Mouse (Mus musculus): ENCODE data around the gene Clic1. TPM values are rescaled to one million over a fixed set of nuclear protein-coding genes. Genes with fewer than 3 reads are reported as not detected.
"Not testable (repeated sequence)": the region's sequence is repeated elsewhere in the genome, so short reads cannot be mapped to it uniquely, and the experiment has no call there.

The Clic1 gene
- 351 and 389 TPM in 2 replicates for polyA plus RNA-seq (2015; fragmentation: Nextera tagmentation; extraction: Ambion mirVana)

DNA sequence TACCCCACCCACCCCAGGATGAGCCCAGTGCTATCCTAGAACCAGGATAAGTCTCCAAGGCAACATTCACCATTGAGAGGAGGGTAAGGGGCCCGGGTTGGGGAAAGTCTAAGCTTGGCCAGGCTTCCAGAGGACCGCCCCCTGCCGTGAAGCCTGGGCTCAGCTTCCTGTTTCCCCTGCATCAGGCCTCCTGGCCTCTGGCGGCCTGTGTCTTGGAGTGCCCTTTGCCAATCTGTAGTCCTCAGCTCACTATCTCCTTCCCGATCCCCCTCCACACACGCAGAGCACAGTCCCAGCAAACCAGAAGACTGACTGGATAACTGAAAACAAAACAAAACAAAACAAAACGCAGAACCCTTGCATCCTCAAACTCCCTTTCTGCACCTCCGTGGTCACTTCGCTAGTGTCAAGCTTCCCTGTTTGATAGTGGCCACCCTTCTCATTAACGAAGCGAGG, at the start of gene Clic1:
Gene Clic1 (plus strand): TSS at position 406 of the 456 bp plus-strand sequence.
- WGBS = under 1% methylated on average over 11 of the region's 11 CpGs
- Histone ChIP-seq H3K9ac (peak within 1 kb of the TSS; percentile 99), H3K4me2 (peak within 1 kb of the TSS; percentile 95), H3K9me3 (no peaks in the 10 kb centered on the region), H3K4me3 (peak within 1 kb of the TSS; percentile 75), H3K27ac (replicated peaks) (peak within 1 kb of the TSS; percentile 99), H3K36me3 (peaks cover 27% of the 10 kb centered on the region), H3K4me1 (peaks cover 68% of the 10 kb centered on the region), H3K27me3 (replicated peaks) (no peaks in the 10 kb centered on the region)
- peak; percentile 7; the same call in 1 of the 2 replicates for ATAC-seq (ENCODE audit: extremely low read depth, insufficient number of reproducible peaks, low FRiP score, low TSS enrichment)

GRCm38 (mm10) chr17:35000717-35001451, 48.9 kb upstream of the Clic1 start, which contains the start of gene Vars:
Gene Vars, plus strand, starts transcription at chr17:35000987.
- Histone ChIP-seq H3K27me3 (replicated peaks) (no peaks in the 10 kb centered on the region), H3K9ac (peak within 1 kb of the TSS; percentile 99), H3K4me2 (peak within 1 kb of the TSS; percentile 100), H3K27ac (replicated peaks) (peak within 1 kb of the TSS; percentile 96), H3K4me1 (peaks cover 64% of the 10 kb centered on the region), H3K4me3 (peak within 1 kb of the TSS; percentile 93), H3K36me3 (peaks cover 49% of the 10 kb centered on the region), H3K9me3 (no peaks in the 10 kb centered on the region)
- peak; percentile 85 for ATAC-seq (ENCODE audit: extremely low read depth, insufficient number of reproducible peaks, low FRiP score, low TSS enrichment)
- WGBS = under 1% methylated on average over 83 of the region's 83 CpGs

GRCm38 (mm10) chr17:35001452-35002152, 48.2 kb upstream of the Clic1 start:
- Histone ChIP-seq H3K9ac (peak overlapping the region; percentile 99), H3K36me3 (peaks cover 55% of the 10 kb centered on the region), H3K4me3 (peak overlapping the region; percentile 93), H3K4me1 (peaks cover 61% of the 10 kb centered on the region), H3K4me2 (peak overlapping the region; percentile 100), H3K27me3 (replicated peaks) (no peaks in the 10 kb centered on the region), H3K9me3 (no peaks in the 10 kb centered on the region), H3K27ac (replicated peaks) (peak overlapping the region; percentile 96)
- ATAC-seq (ENCODE audit: extremely low read depth, insufficient number of reproducible peaks, low FRiP score, low TSS enrichment) = peak; percentile 2; the same call in 1 of the 2 replicates
- under 1% methylated on average over 35 of the region's 35 CpGs for WGBS

- Histone ChIP-seq H3K27ac (replicated peaks) (peak overlapping the region; percentile 96), H3K4me1 (peaks cover 54% of the 10 kb centered on the region), H3K4me2 (peak overlapping the region; percentile 100), H3K27me3 (replicated peaks) (no peaks in the 10 kb centered on the region), H3K4me3 (peak overlapping the region; percentile 93), H3K9me3 (no peaks in the 10 kb centered on the region), H3K36me3 (peaks cover 58% of the 10 kb centered on the region), H3K9ac (peak overlapping the region; percentile 99)
- WGBS = 9% methylated on average over 12 of the region's 12 CpGs
- ATAC-seq (ENCODE audit: extremely low read depth, insufficient number of reproducible peaks, low FRiP score, low TSS enrichment) = no peak
Observed at GRCm38 (mm10) chr17:35002153-35002865, 47.5 kb upstream of the Clic1 start.

DNA sequence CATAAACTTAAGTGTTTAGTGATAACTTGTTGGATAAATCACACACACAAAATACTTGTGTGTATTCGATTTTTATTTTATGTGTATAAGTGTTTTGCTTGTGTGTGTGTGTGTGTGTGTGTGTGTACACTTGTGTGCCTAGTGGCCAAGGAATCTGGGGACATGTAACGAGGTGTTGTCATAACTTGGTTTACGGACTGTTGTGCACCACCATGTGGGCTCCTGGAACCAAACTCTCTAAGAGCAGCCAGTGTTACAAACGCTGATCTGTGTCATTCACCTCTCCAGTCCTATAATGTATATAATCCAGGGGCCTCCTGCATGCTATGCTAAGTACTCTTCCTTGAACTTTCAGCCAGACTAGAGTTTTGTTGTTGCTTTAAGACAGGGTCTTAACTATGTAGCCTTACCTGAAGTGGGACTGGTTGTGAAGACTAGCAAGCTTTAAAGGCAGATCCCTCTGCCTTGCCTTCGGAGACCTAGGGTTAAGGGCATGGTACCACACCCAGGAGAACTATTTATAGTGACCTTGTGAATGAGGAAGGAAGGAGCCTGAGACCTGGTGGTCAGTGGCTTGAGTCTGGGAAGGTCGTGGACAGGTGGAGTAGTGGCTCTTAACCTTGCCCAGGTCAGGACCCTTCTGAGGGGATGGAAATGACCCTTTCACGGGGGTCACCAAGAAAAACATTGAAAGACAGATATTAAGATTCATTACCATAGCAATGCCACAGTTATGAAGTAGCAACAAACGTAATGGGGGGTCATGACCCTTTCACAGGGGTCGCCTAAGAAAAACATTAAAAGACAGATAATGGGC, 46.5 kb upstream of the Clic1 start:
- 61% methylated on average over 9 of the region's 9 CpGs for WGBS
- Histone ChIP-seq H3K4me1 (peaks cover 45% of the 10 kb centered on the region), H3K27ac (replicated peaks) (no peak overlapping the region), H3K9ac (peak overlapping the region; percentile 99), H3K4me3 (peak overlapping the region; percentile 93), H3K4me2 (peak overlapping the region; percentile 100), H3K9me3 (no peaks in the 10 kb centered on the region), H3K36me3 (peaks cover 58% of the 10 kb centered on the region), H3K27me3 (replicated peaks) (no peaks in the 10 kb centered on the region)
- ATAC-seq (ENCODE audit: extremely low read depth, insufficient number of reproducible peaks, low FRiP score, low TSS enrichment) = no peak

- peak overlapping the region; percentile 40 for H3K9ac ChIP-seq
- no peaks in the 10 kb centered on the region for H3K9me3 ChIP-seq
- no peaks in the 10 kb centered on the region for H3K27me3 ChIP-seq (replicated peaks)
- WGBS = 89% methylated on average over 17 of the region's 17 CpGs
- no peak overlapping the region for H3K4me3 ChIP-seq
- peaks cover 35% of the 10 kb centered on the region for H3K4me1 ChIP-seq
- no peak overlapping the region for H3K27ac ChIP-seq (replicated peaks)
- ATAC-seq (ENCODE audit: extremely low read depth, insufficient number of reproducible peaks, low FRiP score, low TSS enrichment) = no peak
- peaks cover 58% of the 10 kb centered on the region for H3K36me3 ChIP-seq
- H3K4me2 ChIP-seq = no peak overlapping the region
Observed at GRCm38 (mm10) chr17:35004075-35004717, 45.6 kb upstream of the Clic1 start.

- H3K9ac ChIP-seq = no peak overlapping the region
- 93% methylated on average over 10 of the region's 10 CpGs for WGBS
- H3K27ac ChIP-seq (replicated peaks) = no peak overlapping the region
- H3K27me3 ChIP-seq (replicated peaks) = no peaks in the 10 kb centered on the region
- peaks cover 26% of the 10 kb centered on the region for H3K4me1 ChIP-seq
- peaks cover 67% of the 10 kb centered on the region for H3K36me3 ChIP-seq
- H3K4me2 ChIP-seq = no peak overlapping the region
- no peaks in the 10 kb centered on the region for H3K9me3 ChIP-seq
- no peak overlapping the region for H3K4me3 ChIP-seq
- ATAC-seq (ENCODE audit: extremely low read depth, insufficient number of reproducible peaks, low FRiP score, low TSS enrichment) = no peak
Observed at GRCm38 (mm10) chr17:35005158-35005557, 44.6 kb upstream of the Clic1 start.

- Histone ChIP-seq H3K36me3 (peaks cover 74% of the 10 kb centered on the region), H3K4me1 (peaks cover 25% of the 10 kb centered on the region)
- WGBS = 89% methylated on average over 4 of the region's 5 CpGs
- H3K4me2 ChIP-seq; H3K4me3 ChIP-seq; ATAC-seq (ENCODE audit: extremely low read depth, insufficient number of reproducible peaks, low FRiP score, low TSS enrichment); H3K27me3 ChIP-seq (replicated peaks); H3K9me3 ChIP-seq; H3K27ac ChIP-seq (replicated peaks); H3K9ac ChIP-seq: not testable (repeated sequence)
Observed at GRCm38 (mm10) chr17:35005902-35006301, 43.9 kb upstream of the Clic1 start.

- H3K4me1 ChIP-seq = peaks cover 14% of the 10 kb centered on the region
- peaks cover 90% of the 10 kb centered on the region for H3K36me3 ChIP-seq
- 94% methylated on average over 7 of the region's 7 CpGs for WGBS
- H3K4me3 ChIP-seq = no peak overlapping the region
- no peak overlapping the region for H3K9ac ChIP-seq
- H3K9me3 ChIP-seq = no peaks in the 10 kb centered on the region
- ATAC-seq (ENCODE audit: extremely low read depth, insufficient number of reproducible peaks, low FRiP score, low TSS enrichment) = no peak
- no peak overlapping the region for H3K4me2 ChIP-seq
- H3K27ac ChIP-seq (replicated peaks) = no peak overlapping the region
- no peaks in the 10 kb centered on the region for H3K27me3 ChIP-seq (replicated peaks)
Observed at GRCm38 (mm10) chr17:35007387-35007991, 42.3 kb upstream of the Clic1 start.

DNA sequence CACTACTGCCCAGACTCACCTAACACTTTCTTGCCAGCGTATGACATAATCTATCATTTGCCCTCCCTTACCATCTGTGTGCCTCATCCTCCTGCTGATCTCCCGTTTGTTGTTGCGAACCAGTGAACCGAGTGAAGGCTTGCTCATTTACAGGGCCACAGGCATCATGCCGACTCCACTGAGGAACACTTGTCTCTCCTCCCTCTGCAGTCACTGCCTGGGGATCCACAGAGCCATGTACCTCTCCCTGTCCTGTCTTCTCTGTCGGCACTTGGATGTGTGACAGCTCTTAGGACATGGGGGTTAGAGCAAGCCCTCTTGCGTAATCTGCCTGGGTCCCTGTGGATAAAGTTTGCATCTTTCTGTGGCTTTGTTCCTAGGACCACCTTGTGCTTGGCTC, 40.2 kb upstream of the Clic1 start:
- Histone ChIP-seq H3K27ac (replicated peaks) (no peak overlapping the region), H3K4me2 (no peak overlapping the region), H3K9me3 (no peaks in the 10 kb centered on the region), H3K36me3 (peaks cover 99% of the 10 kb centered on the region), H3K27me3 (replicated peaks) (no peaks in the 10 kb centered on the region), H3K4me1 (no peaks in the 10 kb centered on the region), H3K9ac (no peak overlapping the region), H3K4me3 (no peak overlapping the region)
- ATAC-seq (ENCODE audit: extremely low read depth, insufficient number of reproducible peaks, low FRiP score, low TSS enrichment) = no peak
- WGBS = 95% methylated on average over 7 of the region's 7 CpGs

Data from heart, embryonic 13.5 days (tissue).